Mouse (Mus musculus): ENCODE measurements around the gene Plcb4.

GRCm38 (mm10) chr2:136012759-136013158 lies 353.9 kb downstream of the Plcb4 start:
- no peak for TF ChIP-seq POLR2A (IDR thresholded peaks at IDR 0.05; ENCODE audit: low read depth, low read length)
- TF ChIP-seq CTCF (conservative IDR thresholded peaks at IDR 0.05; ENCODE audit: insufficient read depth, insufficient read length, low read depth, low read length), result no peak
